Mouse (Mus musculus) cerebellum, postnatal 36 days (tissue): ENCODE results near the gene Sptan1.
"Not testable (repeated sequence)": the region's sequence is repeated elsewhere in the genome, so short reads cannot be mapped to it uniquely, and the experiment has no call there.

Experiments used
- DNase-seq, 2 experiments: peaks; one replicate each; pipeline ENCODE4 v3.0.0; 2021 to 2022; ENCODE audit warnings: mixed read lengths in 2 of 2

Sptan1 gene

DNA sequence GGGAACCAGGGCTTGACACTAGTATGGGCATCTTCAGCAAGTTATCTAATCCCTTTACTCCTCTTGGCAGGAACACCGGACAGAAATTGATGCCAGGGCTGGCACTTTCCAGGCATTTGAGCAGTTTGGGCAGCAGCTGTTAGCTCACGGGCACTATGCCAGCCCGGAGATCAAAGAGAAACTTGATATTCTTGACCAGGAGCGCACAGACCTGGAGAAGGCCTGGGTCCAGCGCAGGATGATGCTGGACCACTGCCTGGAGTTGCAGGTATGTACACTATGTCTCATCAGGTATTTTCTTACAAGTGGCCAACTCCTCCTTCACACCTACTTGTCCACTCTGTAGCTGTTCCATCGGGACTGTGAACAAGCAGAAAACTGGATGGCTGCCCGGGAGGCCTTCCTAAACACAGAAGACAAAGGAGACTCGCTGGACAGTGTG lies 45.5 kb downstream of the Sptan1 start:
- peak; percentile 83 to 84 for DNase-seq

DNA sequence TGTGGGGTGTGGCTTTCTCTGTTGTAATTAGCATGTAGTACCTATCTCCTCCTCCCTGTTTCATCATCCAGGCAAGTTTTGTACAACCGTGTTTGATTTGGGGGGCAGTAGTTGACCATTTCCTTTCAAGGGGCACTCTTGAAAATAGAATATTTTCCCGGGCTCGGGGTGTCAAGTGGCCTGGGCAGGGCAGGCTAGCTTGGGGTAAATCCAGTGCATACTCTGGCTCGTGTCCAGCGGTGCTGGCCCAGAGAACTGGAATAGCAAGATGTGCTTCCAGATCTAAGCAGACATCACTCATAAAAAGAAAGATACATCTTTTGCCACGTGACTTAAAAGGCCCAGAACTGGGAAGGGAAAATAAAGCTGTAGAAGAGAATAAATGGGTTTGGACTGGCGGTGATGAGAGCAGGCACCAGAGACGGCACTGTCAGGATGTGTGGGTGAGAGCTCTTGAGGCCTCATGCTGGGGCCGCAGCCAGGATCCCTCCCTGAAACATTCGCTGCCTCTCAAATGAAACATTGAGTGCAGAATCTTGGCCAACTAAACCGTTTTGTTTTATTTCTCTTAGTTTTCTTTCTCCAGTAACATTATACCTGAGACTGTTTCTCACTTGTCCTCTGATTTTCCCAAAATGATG lies 49.1 kb downstream of the Sptan1 start:
- DNase-seq: no peak

DNA sequence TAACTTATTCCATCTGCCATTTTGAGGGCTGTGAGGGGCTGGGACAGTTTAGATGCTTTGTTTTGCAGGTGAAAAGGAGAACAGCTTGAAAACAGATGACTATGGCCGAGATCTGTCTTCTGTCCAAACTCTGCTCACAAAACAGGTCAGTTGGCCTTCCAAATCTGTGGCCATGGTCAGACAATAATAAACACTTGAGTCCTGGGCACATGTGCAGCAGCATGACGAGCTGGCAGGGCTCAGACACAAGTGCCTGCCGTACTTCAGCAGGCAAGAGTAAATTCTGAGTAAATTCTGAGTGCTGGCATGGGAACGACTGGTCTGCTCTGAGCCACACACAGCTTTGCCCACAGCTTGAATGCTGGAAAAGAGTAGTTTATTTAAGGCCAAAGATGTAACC lies 60.1 kb downstream of the Sptan1 start:
- DNase-seq: no peak

DNA sequence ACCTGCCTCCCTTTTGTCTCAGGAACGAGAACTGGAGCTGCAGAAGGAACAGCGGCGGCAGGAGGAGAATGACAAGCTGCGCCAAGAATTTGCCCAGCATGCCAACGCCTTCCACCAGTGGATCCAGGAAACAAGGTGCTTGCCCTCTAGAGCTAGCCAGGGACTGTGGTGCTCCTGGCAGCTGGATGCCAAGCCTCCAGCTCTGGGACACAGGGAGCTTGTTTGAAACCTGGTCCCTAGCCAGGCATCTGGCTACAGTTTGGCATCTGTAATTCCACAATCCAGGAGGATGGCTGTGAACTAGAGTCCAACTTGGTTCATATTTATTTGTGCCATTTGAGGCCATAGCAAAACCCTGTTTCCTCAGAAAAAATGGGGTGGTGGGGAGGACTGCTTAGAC lies 61.6 kb downstream of the Sptan1 start:
- no peak for DNase-seq

DNA sequence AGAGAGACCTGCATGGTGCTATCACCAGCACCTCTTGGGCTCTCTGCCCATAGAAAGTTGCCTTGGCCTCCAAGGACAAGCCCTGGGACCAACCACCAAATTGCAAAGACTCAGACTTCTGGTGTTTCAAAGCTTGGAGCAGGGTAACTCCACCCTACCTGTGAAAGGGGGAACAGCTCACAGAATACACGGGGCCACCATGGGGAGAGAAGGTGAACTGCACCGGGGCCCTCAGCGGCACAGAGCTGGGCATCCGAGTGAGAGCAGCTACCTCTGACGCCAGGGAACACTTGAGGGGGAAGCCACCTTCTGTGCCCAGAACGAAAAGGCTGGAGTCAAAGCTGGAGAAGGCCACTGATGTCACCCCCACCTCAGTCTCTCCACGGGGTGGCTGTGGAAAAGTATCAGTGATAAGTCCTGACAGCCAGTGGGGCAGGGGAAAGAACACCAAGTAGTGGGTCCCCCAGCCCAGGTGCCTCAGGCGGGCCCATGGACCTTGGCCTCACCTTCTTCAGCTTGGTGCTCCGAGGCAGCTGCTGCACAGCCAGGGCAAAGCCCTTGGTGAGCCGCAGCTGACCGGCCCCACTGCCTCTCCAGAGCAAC lies 67.0 kb downstream of the Sptan1 start:
- DNase-seq: no peak

DNA sequence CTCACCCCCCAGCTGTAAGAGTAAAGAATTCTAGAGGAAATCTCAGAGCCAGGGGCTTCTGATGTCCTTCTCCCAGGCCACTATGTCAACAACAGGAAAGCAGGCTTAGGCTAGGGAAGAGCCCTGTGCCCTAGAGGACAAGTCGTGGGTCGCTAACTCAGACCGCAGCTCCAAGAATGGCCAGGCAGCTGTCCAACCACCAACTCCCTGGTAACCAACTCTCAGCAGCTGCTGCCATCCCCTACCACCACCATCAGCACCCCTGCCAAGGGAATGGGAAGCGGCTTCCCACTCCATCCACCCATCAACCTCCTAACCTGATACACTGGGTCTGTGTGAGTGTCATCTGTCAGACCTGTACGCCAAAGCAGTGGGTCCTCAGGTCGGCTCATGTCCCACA lies 67.6 kb downstream of the Sptan1 start:
- DNase-seq: no peak

DNA sequence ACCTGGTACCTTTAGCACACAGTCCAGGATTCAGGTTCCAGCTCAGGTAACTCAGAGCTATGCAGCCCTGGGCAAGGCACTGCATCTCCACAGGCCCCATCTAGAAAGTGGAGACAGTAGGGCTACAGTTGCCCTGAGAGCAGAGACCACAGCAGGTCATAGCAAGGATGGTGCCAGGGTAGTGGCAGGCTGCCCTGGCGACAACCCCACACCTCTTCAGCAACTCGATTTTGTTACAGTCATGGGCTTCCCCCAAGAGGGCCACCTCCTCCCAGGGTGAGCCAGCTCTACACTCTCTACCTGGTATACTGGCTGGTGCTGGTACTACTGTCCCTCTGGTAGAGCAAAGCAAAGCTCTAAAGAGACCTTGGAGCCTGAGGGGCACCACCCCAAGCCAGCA lies 72.4 kb downstream of the Sptan1 start:
- DNase-seq: no peak

DNA sequence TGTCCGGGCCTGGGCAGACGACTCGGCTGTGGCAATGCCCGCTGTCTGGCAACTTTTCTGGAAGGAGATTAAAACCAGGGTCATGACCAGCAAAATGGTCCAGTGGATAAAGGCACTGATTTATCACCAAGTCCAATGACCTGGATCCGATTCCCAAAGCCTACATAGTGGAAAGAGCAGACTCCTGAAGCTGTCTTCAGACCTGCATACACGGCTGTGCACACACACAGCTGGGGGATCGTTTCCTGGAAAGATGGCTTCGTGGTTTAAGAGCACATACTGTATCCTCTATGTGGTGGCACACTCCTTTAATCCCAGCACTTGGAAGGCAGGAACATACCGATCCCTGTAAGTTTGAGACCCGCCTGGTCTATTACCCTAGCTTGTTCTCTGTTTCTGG lies 73.0 kb downstream of the Sptan1 start:
- no peak for DNase-seq

DNA sequence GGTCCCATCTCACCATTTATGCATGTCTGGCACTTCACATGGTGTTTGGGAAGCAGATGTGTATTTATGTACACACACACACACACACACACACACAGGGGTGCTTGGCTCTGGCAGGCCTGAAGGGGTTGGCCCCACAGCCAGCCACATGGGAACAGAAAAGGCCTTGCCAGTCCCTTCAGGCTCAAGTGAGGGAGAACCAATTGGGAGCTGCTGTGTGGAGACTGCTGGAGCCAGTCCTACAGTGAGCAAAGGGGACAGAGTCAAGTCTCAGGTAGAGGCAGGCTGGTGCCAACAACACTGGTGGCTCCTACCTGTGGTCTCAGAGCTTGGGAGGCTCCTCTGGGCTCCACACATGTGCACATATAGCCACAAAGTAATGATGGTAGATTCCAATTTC lies 74.3 kb downstream of the Sptan1 start:
- DNase-seq: no peak

DNA sequence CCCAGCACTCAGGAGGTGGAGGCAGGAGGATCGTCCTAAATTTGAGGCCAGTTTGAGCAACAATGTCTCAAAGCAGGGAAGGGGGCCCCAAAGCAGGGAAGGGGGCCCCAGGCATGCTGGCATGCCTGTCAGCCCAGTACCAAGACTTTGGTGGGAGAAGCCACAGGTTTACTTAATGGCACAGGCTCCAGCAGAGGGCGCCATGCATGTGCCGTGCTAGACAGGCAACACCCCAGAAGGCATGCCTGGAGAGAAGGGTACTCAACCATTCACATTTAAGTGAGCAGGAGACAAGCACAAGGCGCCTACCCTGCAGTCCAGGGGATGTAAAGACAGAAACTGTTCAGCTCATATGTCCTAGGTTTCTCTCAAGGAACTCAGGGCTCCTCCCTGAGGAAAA lies 77.1 kb downstream of the Sptan1 start:
- peak; percentile 75 to 77 for DNase-seq

DNA sequence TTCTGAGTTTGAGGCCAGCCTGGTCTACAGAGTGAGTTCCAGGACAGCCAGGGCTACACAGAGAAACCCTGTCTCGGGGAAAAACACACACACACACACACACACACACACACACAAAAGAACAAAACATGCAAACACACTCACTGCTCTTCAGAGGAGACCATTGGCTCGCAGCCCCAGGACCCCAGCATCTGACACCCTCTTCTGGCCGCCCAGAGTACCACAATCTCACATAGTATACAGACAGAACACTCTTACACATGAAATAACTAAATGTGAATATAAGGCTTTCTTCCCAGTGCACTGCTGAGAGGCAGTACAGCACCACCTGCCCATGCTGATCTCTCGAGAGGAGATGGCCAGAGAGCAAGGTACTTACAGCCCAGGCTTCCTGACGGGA lies 79.2 kb downstream of the Sptan1 start:
- no peak for DNase-seq

DNA sequence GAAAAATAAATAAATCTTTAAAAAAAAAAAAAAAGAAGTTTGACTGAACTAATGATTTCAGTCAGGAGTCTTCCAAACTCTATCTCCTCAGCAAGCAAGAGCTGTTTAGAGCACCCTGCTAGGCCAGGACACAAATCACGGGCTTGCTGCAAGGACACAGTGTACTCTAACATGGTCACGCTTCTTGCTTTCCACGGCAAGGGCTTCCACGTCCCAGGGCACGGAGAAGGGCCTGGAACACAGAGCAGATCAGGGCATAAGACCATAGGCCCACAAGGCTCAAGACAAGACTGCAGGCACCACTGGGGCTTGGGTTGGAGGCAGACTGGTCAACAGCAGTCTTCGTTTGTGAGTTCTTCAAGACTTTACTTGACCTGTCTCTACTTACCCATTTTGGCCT lies 81.8 kb downstream of the Sptan1 start:
- no peak for DNase-seq

DNA sequence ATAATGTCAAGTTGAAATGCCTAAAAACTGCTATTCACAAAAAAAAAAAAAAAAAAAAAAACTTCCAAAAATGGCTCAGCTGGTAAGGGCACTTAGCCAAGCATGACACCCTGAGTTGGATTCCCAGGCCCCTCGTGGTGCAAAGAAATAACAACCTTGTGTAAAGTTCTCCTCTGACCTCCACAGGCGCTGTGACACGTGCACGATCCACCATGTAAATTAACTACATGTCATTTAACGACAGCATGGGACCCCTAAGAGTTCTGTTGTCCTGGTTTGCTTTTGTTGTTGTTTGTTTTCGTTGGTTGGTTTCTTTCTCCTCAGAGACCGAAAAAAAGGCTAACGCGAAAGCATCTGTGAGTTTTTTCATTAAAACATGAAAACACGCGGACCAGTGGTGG lies 82.7 kb downstream of the Sptan1 start:
- DNase-seq: no peak

DNA sequence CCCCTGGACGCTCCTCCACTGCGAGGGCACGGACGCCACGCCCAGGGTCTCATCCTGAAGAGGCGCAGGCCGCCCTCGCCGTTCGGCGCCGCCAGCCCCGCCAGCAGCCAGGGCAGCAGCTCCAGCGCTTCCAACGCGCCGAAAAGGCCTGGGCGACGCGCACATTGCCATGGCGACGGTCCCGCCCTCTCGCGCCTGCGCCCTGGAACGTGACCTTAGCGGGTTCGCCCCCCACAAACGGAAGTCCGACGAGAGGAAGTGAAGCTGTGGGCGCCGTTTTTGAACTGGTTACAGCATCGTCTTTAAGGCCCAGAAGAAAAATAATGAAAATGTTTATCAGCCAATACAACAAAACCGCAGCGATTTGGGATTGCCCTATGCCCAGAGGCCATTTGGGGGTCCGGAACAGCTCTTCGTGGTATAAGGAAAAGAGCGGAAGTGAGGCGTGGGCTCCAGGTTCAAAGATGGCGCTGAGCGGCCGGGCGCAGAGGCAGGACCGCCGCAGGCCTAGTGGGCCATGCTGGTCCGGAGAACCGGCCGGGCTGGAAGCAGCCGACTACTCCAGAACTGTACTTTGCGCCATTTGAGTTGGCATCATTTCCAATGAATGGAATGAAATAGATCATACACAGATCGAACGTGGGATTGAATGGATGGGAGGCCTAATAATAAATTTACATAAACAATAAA lies 83.5 kb downstream of the Sptan1 start, which contains the start of gene Wdr34:
TSS of gene Wdr34 (minus strand) at position 183 of the 690 bp plus-strand sequence.
- peak; percentile 98 for DNase-seq

DNA sequence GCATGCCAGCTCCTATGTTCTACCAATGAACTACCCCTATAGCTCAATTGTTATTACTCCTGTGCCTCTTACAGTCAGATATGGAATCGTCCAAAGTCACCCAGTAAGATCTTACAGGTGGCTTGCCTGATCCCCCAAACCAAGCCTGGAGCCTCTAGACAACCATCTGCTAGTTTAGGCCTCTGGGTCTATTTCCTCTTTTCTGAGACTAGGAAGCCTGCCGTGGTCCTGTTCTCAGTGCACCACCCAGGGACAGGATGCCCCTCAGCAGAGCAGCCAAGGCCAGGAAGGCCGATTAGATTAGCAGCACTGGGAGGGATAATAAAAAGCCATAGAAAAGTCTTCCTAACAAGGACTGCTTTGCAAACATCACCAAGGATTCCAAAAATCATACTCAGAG lies 84.5 kb downstream of the Sptan1 start:
- DNase-seq: no peak

DNA sequence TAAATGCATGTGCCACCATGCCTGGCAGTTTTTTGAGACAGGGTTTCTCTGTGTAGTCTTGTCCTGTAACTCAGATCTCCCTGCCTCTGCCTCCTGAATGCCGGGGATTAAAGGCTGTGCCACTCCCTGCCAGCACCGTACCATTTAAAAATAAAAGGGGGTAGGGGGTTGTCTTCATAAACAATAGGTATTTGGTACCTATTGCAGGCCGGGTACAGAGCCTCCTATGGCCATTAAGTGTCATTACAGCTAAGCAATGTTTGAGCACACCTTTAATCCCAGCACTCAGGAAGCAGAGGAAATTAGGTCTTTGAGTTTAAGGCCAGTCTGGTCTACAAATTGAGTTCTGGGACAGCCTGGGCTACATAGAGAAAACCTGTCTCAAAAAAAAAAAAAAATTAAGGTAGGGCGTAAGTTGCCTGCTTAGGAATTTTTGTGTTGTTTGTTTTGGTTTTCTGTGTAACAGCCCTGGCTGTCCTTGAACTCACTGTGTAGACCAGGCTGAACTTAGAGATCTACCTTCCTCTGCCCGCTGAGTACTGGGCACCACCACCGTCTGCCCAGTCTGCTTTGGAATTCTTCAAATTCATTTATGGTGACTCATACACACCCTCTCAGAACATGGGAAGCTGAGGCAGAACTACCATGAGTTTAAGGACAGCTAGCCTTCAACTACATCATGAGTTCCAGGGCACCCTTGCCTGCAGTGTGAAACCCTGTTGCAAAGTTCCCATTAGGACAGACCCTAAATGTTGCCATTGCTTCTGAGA lies 86.8 kb downstream of the Sptan1 start:
- no peak for DNase-seq

DNA sequence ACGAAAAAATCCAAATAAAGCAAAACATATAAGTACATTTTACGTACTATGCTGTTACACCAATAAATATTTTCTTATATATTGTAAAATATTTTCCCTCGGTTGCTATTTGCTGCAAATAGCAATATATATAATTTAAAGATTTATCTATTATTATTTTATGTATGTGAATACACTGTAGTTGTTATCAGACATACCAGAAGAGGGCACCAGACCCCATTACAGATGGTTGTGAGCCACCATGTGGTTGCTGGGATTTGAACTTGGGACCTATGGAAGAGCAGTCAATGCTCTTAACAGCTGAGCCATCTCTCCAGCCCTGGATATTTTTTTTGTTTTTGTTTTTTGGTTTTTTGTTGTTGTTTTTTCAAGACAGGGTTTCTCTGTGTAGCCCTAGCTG lies 90.0 kb downstream of the Sptan1 start:
- not testable (repeated sequence) for DNase-seq

DNA sequence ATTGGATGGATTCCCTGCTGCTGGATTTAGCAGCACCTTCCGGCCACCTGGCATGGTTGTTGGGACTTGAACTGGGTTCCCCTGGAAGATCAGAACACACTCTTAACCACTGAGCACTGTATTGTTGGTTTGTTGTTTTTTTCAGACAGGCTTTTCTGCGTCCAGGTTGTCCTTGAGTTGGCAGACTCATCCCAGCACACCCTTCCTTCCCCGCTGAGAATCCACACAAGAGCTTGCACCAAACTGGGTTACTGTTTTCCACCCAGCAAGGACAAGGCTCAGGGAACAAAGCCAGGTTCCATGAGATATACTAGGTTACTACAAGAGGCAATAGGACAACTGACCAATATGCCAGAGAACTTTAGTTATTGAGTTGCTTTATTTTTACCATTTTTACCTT lies 91.4 kb downstream of the Sptan1 start:
- DNase-seq: no peak

DNA sequence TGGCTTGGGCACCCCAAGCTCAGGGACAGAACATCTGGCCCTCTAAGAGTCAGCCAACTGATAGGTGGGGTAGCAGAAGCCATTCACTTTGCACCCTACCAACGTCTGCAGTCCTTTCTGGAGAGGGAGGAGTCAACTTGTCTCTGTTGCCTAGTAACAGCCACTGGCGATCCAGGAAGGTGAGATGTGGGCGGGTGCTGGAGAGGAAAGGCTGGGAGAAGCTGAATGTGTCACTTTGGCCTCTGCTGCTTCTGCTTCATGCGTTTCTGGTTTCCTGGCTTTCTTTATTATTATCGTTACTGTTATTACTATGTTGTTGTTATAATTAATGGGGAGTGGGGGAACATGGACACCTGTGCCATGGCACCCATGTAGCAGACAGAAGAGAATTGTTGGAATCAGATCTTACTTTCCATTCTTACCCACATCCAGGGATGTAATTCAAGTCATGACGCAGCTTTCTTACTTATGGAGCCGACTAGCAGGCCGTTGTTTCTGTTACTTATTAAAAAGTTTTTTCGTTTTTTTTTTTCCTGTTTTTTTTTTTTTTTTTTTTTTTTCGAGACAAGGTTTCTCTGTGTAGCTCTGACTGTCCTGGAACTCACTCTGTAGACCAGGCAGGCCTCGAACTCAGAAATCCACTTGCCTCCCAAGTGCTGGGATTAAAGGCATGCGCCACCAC lies 92.0 kb downstream of the Sptan1 start, which contains the start of gene Set:
TSS of gene Set (plus strand) at position 156 of the 682 bp plus-strand sequence.
- DNase-seq: no peak

DNA sequence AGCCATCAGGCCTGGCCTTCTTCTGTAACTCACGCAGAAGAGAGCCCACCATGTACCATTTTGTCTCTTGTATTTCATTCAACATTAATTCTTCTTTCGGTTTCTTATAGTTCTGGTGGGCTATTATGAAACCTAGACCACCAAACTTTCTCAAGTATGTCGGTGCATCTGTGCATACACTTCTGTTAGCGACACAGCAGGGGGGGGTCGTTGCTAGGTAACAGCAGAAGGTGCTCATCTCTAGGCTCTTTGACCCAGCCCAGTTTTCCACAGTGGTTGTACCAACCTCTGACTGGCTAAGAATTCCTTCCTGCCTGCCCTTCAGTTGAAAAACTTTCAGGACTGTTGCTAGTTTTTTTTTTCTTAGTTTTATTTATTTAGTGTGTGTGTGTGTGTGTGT lies 93.1 kb downstream of the Sptan1 start:
- no peak for DNase-seq

DNA sequence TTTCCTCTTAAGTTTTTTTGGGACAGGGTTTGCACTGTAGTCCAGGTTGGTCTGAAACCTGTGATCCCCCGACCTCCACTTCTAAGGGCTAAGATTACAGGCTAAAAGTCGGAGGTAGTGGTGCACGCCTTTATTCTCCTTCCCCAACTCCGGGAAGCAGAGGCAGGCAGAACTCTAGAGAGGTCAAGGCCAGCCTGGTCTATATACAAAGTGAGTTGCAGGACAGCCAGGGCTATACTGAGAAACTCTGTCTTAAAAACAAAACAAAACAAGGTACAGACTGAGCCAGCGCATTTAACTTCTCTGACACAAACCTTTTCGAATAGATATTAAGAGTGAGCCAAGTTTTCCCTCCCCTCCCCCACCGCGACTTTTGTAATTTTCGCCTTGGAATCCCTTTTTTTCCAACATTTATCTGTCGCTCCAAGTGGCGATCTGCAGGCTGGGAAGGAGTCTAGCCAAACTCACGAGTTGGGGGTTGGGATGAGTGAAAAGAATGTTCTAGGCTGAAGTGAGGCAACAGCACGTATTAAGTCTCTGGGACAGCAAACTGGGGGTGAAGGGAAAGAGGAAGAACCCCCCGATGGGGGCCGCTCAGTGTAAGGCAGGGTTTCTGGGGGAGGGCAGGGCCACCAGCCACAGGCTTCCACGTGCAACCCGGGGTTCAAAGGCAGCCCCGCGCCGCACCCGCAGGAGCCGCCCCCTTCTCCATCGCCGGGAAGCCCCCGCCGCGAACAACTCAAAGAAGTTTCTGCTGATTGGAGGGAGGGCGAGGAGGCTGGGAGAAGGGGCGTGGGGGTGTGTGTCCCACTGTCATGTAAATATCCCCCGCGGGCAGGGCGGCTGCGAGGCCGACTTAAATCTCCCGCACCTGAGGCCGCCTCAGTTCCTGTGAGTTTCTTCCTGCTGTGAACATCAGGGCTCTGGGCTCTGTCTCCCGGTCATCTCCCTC lies 96.1 kb downstream of the Sptan1 start:
- DNase-seq: peak in 1 of 2 experiments; percentile 23
